Mouse (Mus musculus): ENCODE results near the gene Gm47985.
"Not testable (repeated sequence)": the region's sequence is repeated elsewhere in the genome, so short reads cannot be mapped to it uniquely, and the experiment has no call there.

Gm47985 gene

DNA sequence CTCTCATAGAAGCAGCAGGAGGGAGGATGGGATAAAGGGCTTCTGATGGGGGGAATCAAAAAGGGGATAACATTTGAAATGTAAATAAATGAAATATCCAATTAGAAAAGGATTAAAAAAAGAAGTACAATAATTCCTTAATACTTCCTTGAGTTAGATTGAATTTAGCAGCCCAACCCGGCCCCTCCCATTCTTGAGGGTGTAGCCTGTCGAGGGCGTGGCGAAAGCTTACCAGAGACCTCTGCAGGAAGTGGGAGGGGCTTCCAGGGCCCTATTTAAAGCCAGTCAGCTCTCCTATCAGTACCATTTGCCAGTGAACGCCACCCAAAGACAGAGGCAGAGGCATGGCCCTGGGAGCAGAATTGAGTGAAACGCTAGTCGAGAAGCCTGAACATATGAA is at the start of gene Gm47985:
TSS of gene Gm47985 (plus strand) at position 272 of the 400 bp plus-strand sequence.
- DNase-seq (ENCODE audit: extremely low read depth, low read depth), result not testable (repeated sequence)

DNA sequence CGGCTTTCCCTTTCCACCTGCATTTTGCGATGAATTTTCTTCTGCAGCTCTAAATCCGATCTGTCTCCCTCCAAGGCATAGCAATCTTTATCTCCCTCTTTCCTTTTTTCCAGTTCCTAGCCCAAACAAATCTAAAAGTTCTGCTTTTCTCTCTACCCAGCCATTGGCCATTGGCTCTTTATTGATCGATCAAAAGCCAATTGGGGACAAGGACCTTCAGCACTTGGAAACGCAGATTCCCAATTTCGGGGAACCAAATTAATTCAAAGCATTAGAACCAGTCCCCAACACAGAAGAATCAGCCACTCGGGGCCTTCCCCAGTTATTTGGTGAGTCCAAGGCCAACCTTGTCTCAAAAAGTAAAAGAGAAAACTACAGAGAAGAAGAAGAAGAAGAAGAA is 49.7 kb upstream of the Gm47985 start:
- no peak for DNase-seq (ENCODE audit: extremely low read depth, low read depth)

DNA sequence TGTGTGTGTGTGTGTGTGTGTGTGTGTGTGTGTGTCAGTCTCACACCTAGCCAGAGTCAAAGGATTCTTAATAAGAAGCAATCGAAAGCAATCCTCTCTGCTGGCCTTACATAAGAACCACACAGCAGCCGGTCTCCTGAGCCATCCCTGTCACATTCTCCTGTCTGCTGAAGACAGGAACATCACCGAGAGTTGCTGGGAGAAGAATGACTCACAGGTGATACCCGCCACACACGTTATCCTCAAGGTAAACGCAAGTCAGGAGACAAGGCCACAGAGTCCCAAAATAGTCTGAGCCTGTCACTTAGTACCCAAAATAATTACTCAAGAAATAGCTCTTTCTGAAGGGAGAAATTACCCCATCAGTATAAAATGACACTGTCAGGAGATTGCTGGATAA is 43.9 kb upstream of the Gm47985 start:
- no peak for DNase-seq (ENCODE audit: extremely low read depth, low read depth)

DNA sequence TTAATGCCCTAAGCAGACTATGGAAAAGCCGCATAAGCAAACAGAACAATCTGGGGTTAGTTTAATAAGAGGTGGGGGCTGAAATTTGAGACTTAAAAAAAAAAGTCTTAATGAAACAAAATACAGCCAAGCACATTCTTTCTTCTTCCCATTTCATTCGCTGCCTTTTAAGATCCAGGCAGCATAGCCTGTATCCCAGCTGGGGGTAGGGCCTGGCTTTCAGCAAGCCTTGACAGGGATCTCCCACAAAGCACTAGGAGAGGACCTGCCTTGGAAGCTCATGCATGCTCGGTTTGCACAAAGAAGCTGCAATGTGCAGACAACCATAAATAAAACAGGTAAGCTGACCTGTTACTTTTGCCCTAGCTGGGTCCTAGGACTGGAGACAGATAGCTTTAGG is 41.4 kb upstream of the Gm47985 start:
- DNase-seq (ENCODE audit: extremely low read depth, low read depth), result no peak

DNA sequence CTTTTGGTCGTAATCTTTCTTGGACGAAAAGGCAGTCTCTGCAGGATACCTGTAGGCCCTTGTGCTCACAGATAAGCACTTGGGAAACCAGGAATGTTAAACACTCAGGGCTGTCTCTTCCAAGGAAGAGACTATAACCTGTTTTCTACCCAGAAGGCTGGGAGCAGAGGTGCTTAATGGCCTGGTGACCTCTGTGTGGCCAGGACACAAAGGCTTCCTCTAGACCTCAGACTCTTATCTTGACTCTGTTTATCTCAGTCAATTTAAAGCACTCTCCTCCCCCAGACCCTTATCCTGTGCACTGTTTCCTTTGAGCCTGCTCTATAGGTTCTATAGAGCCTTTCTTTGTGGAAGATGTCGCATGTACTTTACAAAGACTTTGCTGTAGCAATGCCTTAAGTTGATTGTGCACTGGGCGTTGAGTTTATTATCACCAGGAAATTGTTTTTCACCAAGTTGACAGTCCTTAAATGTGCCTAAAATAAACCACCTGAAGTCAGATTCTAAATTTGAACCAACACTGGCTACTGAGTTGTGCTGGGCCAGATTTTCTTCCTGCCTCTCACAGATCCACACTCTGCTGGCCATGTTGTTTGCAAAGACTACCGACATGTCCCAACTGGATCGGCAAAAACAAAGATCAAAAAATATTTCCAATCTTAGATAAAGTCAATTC is 37.7 kb upstream of the Gm47985 start:
- DNase-seq (ENCODE audit: extremely low read depth, low read depth), result no peak

- no peak for DNase-seq (ENCODE audit: extremely low read depth, low read depth)
Measured at GRCm38 (mm10) chr1:151147801-151148200, 34.5 kb upstream of the Gm47985 start.

DNA sequence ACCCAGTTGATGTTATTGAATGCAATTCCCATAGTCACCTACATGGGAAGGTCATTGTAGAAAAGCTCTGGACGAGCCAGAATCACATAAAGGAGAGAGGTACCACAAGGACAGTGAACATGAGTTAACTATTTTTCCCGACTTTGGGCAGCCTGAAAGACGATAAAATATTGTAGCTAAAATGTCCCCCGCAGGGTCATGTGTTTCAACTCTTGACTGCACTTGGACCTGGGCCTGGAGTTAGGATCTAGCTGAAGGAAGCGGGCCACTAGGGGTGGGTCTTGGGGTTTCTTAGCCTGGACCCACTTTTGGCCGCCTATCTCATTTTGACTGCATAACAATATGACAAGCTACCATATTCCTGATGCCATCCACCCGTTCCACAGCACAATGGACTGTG is 32.1 kb upstream of the Gm47985 start:
- DNase-seq (ENCODE audit: extremely low read depth, low read depth), result no peak

DNA sequence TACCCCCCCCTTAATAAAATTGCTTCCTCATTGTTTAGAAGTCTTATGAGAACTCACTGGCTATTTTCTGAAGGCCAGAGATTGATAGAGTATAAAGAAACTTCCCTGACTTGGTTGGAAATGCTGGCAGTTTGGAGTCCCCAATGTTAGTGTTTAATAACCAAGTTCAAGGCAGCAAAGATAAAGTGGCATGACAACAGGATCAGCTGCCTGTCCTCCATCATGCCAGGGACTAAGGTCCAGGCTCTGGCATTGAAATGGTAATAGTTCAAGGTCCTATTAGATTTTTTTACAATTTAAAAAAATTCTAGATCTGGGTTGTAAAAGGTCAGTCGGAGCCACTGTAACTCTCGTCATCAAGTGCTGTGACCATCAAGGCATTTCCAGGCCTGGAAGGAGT is 31.2 kb upstream of the Gm47985 start:
- no peak for DNase-seq (ENCODE audit: extremely low read depth, low read depth)

- DNase-seq (ENCODE audit: extremely low read depth, low read depth), result no peak
Measured at GRCm38 (mm10) chr1:151153056-151153652, 29.2 kb upstream of the Gm47985 start.

GRCm38 (mm10) chr1:151154131-151154530 is 28.2 kb upstream of the Gm47985 start:
- DNase-seq (ENCODE audit: extremely low read depth, low read depth), result not testable (repeated sequence)

DNA sequence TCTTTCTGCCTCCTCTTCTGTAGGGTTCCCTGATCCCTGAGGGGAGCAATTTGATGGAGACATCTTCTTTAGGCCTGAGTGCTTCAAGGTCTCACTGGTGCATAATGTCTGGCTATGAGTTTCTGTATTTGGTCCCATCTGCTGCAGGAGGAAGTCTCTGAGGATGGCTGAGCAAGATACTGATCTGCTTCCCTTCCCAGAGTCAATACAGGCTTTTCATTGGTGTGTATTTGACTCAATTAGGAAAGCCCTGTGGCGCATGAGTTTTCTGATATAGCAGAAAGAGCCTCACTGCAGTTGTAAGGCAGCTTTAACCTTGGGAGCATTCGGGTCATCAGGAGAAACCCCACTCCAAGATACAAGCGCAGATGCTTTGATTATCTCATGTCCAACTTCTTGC is 26.2 kb upstream of the Gm47985 start:
- DNase-seq (ENCODE audit: extremely low read depth, low read depth), result no peak

DNA sequence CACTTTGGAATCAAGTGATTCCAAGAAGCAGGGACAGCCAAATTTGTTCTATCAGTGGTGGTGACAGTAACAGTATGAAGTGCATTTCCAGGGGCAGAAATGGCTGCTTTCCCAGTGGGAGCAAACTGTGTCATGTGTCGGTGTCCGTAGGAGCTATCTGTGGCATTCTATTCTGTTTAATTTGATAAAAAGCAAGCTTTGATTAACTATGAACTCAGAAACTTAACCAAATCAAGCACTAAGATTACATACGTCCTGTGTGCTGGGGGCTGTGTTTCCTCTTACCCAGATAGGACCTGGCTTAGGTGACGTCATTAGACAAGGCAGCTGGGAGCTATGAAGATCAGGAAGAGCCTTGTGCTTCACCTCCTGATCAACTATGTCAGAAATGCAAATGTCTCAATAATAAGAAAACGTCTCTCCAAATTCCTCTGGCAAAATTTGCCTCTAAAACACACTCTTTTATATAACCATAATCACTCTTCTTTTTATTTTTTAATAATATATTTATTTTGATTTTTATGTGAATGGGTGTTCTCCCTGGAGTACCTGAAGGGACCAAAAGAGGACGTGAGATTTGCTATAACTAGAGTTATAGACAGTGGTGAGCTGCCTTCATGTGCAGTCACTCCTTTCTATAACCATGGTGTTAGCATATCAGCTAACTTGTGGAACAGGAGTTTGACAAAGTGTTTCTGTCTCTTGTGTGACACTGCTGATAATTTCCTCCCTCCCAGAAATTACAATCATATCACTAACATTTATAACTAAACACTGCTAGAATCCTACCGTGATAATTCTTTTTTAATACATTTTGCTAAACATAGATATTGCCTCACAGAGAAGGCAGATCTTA is 25.3 kb upstream of the Gm47985 start:
- DNase-seq (ENCODE audit: extremely low read depth, low read depth), result no peak

DNA sequence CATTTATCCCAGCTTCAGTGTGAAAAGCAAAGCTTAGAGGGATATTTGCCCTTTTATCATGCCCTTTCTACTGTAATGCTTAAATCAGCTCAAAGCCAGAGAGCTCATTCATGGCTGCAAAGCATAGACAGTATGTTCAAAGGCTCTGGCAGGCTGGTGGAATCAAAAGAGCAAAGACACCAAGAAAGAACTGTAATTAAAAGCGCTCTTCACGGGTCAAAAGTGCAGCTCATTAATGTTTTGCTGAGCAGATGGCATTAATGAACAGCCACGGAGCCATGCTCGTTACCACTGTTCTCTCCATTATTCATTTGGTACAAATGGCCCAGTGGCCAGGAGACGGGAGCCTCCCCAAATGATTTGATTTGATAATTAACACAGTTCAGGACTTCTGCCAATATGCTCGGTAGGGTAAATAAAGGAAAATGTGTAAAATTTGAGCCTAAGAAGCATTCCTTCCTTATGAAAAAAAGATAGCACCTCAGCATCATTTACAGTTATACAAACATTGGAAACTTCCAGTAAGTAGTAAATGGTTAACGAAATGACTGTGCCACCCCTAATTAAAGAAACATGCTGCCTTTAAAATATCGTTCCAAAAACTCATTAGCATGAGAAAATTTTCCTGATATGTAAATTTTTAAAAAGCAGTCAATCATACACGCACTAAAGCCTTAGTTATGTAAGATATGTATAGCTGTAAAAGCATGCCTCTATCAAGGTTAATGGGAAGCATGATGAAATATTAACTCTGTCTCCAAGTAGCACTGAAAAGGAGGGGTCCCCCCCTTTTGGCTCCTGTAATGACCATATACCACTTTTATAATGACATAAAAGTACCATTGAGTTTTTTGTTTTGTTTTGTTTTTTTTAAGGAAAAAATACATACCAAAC is 24.1 kb upstream of the Gm47985 start:
- no peak for DNase-seq (ENCODE audit: extremely low read depth, low read depth)

DNA sequence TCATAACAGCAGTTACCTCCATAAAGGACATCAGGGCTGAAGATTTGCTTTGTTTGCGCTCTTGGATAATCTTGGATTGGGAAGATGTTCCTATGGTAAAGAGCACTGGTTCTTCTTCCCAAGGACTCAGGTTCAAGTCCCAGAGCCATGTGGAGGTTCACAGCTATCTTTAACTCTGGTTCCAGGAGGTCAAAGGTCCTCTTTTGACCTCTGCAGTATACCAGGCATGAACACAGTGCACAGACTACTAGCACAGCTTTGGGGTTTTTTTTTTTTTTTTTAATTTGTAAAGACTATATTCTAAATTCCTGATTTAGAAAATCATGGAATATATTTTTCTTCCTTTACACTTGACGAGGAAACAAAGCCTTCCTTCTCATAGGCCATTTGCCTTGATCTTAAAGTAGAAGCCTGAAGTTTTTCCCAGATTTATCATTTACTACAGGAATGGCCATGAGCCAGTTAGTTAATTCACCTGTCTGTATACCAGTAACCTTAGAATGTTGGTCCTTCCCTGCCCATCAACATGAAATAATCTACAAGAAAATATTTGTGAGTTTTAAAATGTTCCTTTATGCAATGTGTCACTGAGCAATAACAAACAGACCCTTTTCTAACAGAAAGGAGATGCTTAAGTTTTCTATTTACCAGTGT is 23.4 kb upstream of the Gm47985 start:
- DNase-seq (ENCODE audit: extremely low read depth, low read depth), result no peak

- no peak for DNase-seq (ENCODE audit: extremely low read depth, low read depth)
Measured at GRCm38 (mm10) chr1:151166031-151166430, 16.3 kb upstream of the Gm47985 start.

GRCm38 (mm10) chr1:151167297-151168047 is 14.9 kb upstream of the Gm47985 start:
- DNase-seq (ENCODE audit: extremely low read depth, low read depth), result no peak

DNA sequence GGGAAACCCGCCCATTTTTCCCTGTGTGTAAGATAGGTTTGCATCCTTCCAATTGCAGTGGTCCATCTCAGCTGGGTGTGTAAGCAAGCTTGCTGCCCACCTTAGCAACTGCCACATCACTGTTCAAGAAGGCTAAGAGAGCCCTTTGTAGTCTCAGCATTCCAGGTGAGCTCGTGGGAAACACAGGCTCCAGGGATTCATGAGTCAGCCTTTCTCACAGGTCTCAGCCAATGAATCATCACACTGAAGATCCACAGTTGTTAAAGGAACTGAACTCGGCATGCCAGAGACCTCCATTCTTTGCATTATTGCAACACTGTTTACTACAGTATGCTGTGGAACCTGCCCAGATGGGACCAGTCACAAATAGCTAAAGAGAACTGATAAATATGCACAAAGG is 13.7 kb upstream of the Gm47985 start:
- no peak for DNase-seq (ENCODE audit: extremely low read depth, low read depth)

GRCm38 (mm10) chr1:151171572-151172461 is 10.5 kb upstream of the Gm47985 start:
- no peak for DNase-seq (ENCODE audit: extremely low read depth, low read depth)
